Mouse (Mus musculus): Measurements from ENCODE around the gene Trmt1. TPM values are rescaled to one million over a fixed set of nuclear protein-coding genes. Genes with fewer than 3 reads are reported as not detected.

Trmt1 gene
- total RNA-seq, 4 experiments from 2014 or later: 91.6 to 133 (median 103) TPM

Other genes starting within 250 kb of the Trmt1 start
- 10 to 100 TPM in 1 of 4 experiments, 1 to 10 TPM in 3; 7.0 to 10.2 (median 9.3) TPM for gene Ier2, start 23.5 kb upstream of the Trmt1 start, total RNA-seq (2022)
- gene Nacc1, start 1.6 kb downstream of the Trmt1 start, total RNA-seq (2022): 10 to 100 TPM; 86.2 to 91.2 (median 87.6) TPM
- gene Lyl1, start 15.2 kb downstream of the Trmt1 start, total RNA-seq (2022): 1 to 10 TPM; 2.6 to 7.2 (median 4.8) TPM
- gene G430095P16Rik, start 36.7 kb downstream of the Trmt1 start, total RNA-seq (2022): not detected
- gene Nfix, start 114.0 kb downstream of the Trmt1 start, total RNA-seq (2022): 100 to 1,000 TPM; 453 to 552 (median 494) TPM
- gene Dand5, start 136.5 kb downstream of the Trmt1 start, total RNA-seq (2022): 10 to 100 TPM in 1 of 4 experiments, 1 to 10 TPM in 3; 8.4 to 10.5 (median 8.9) TPM
- gene Gadd45gip1, start 145.2 kb downstream of the Trmt1 start, total RNA-seq (2022): 10 to 100 TPM; 21.6 to 27.7 (median 23.3) TPM
- gene Rad23a, start 154.4 kb downstream of the Trmt1 start, total RNA-seq (2022): 10 to 100 TPM; 66.4 to 76.2 (median 70.5) TPM
- 100 to 1,000 TPM; 399 to 630 (median 506) TPM for gene Calr, start 160.6 kb downstream of the Trmt1 start, total RNA-seq (2022)
- gene Farsa, start 170.7 kb downstream of the Trmt1 start, total RNA-seq (2022): 10 to 100 TPM; 47.2 to 54.8 (median 52.9) TPM
- gene Syce2, start 185.8 kb downstream of the Trmt1 start, total RNA-seq (2022): 10 to 100 TPM; 13.0 to 18.4 (median 14.5) TPM
- 10 to 100 TPM; 38.7 to 46.2 (median 40.4) TPM for gene Gcdh, start 207.6 kb downstream of the Trmt1 start, total RNA-seq (2022)
- under 1 TPM in 2 of 4 experiments, not detected in 2; 0.21 to 0.31 TPM for gene Klf1, start 215.6 kb downstream of the Trmt1 start, total RNA-seq (2022)
- gene Dnase2a, start 222.3 kb downstream of the Trmt1 start, total RNA-seq (2022): 10 to 100 TPM in 2 of 4 experiments, 1 to 10 TPM in 2; 4.4 to 18.9 (median 9.2) TPM

Data from layer of hippocampus, adult 8-10 months (tissue).